In genomic region chr13:22006334-22007120, GRCm38 (mm10) we compare ENCODE assay signal across 8 mouse cellular contexts. TPM values are rescaled to one million over a fixed set of nuclear protein-coding genes. Genes with fewer than 3 reads are reported as not detected.
DNase-seq lines count a peak whose midpoint lies in the region; ATAC-seq and TF ChIP-seq lines count a peak whose summit lies in the region.
"Had no signal": no experiment of that assay in that cellular context is flagged by ENCODE, and none has a peak within 500 bp of the region (broad histone marks: within the 10 kb centered on the region; RNA-seq: fewer than 3 reads in every experiment).

No protein-coding gene starts in this region.

- H3K27ac ChIP-seq in ES-E14 (ENCODE audit: insufficient read depth, low read depth, low read length, poor library complexity, severe bottlenecking), result no peak overlapping the region
- H3K27ac ChIP-seq in bone marrow, adult 2 months (ENCODE audit: control insufficient read depth, insufficient read depth, low read depth, low read length, poor library complexity), result peak overlapping the region; percentile 68
- no peak overlapping the region for H3K27ac ChIP-seq in heart, embryonic 11.5 days (ENCODE audit: low read depth, low read length)

- DNase-seq in ES-E14 (ENCODE audit: low read depth, low spot score), result no peak
- DNase-seq in kidney, postnatal 25 days, result peak; percentile 56 to 61
- peak; percentile 63 to 69 for DNase-seq in spleen, postnatal 36 days (ENCODE audit: low spot score in 2 of 2)
- DNase-seq in gastrocnemius, postnatal 10 days, result no peak

- peak overlapping the region; percentile 69 to 74 for H3K4me3 ChIP-seq in ES-E14 (ENCODE audit: insufficient read depth in 1 of 2, low read depth in 1 of 2, low read length in 2 of 2, poor library complexity in 1 of 2, severe bottlenecking in 1 of 2)
- H3K4me3 ChIP-seq in bone marrow, adult 2 months (replicated peaks; ENCODE audit: control insufficient read depth, low read depth, low read length), result peak overlapping the region; percentile 60
- H3K4me3 ChIP-seq in heart, embryonic 11.5 days (ENCODE audit: low read depth, low read length), result peak overlapping the region; percentile 63
- H3K4me3 ChIP-seq in megakaryocyte, embryonic 14.5 days (replicated peaks), result peak overlapping the region; percentile 92

- peak; percentile 73 for ATAC-seq in heart, embryonic 11.5 days (replicated peaks; ENCODE audit: insufficient number of reproducible peaks, low FRiP score, low TSS enrichment)

- H3K27me3 ChIP-seq in heart, embryonic 11.5 days (ENCODE audit: control insufficient read depth, insufficient read depth, low read length), result peaks cover 95% of the 10 kb centered on the region
- H3K27me3 ChIP-seq in megakaryocyte, embryonic 14.5 days (replicated peaks), result peaks cover 76% of the 10 kb centered on the region

- peak overlapping the region; percentile 48 for H3K9ac ChIP-seq in ES-E14 (ENCODE audit: insufficient read depth, low read depth, low read length, poor library complexity, severe bottlenecking)
- 0 out of 2 replicates have a peak overlapping the region, but pooled peaks have one; percentile 28 for H3K9ac ChIP-seq in heart, embryonic 11.5 days (ENCODE audit: low read depth, low read length)

- WGBS in bone marrow, adult 2 months, result 1% methylated on average over 38 of the region's 38 CpGs
- WGBS in heart, embryonic 11.5 days (ENCODE audit: insufficient replicate concordance), result under 1% methylated on average over 38 of the region's 38 CpGs

- H3K4me1 ChIP-seq in ES-E14 (ENCODE audit: control insufficient read depth in 2 of 2, insufficient read depth in 2 of 2, low read length in 2 of 2, poor library complexity in 1 of 2), result no peaks in the 10 kb centered on the region
- H3K4me1 ChIP-seq in bone marrow, adult 2 months (ENCODE audit: control insufficient read depth, insufficient read depth, low read length), result peaks cover 5% of the 10 kb centered on the region; the same call in 1 of the 2 replicates
- H3K4me1 ChIP-seq in heart, embryonic 11.5 days (ENCODE audit: control insufficient read depth, insufficient read depth, low read length), result peaks cover 17% of the 10 kb centered on the region
- peaks cover 71% of the 10 kb centered on the region for H3K4me1 ChIP-seq in megakaryocyte, embryonic 14.5 days

- in situ Hi-C loops in ES-E14 (cut with MboI; ENCODE audit: low sequenced_read_pairs in 2 of 2, unreplicated experiment in 2 of 2), result loop anchor here in 1 of 2 experiments (5.0 to 25.0 kb wide), 2 partner anchors 34 to 744 kb away; no protein-coding TSS in a partner anchor

- peak; percentile 31; the same call in 1 of the 2 replicates for TF ChIP-seq POLR2A in bone marrow, adult 2 months (IDR thresholded peaks at IDR 0.05; ENCODE audit: borderline replicate concordance, control insufficient read depth, low read depth, low read length)

- 0 out of 2 replicates have a peak, but pooled peaks have one; percentile 4 for TF ChIP-seq CTCF in bone marrow, adult 2 months (IDR thresholded peaks at IDR 0.05; ENCODE audit: control insufficient read depth, insufficient read depth, low read length)

- H3K36me3 ChIP-seq in ES-E14 (ENCODE audit: control insufficient read depth, insufficient read depth, low read length, poor library complexity, severe bottlenecking), result no peaks in the 10 kb centered on the region
- no peaks in the 10 kb centered on the region for H3K36me3 ChIP-seq in heart, embryonic 11.5 days (ENCODE audit: control insufficient read depth, insufficient read depth, low read length)
- H3K36me3 ChIP-seq in megakaryocyte, embryonic 14.5 days (replicated peaks; ENCODE audit: low read length), result no peaks in the 10 kb centered on the region

- H3K4me2 ChIP-seq in heart, embryonic 11.5 days, result peak overlapping the region; percentile 98

- H3K9me3 ChIP-seq in ES-E14 (ENCODE audit: control insufficient read depth, insufficient read depth, low read depth, low read length), result no peaks in the 10 kb centered on the region
- no peaks in the 10 kb centered on the region for H3K9me3 ChIP-seq in heart, embryonic 11.5 days (replicated peaks; ENCODE audit: control insufficient read depth, low read length)
- no peaks in the 10 kb centered on the region for H3K9me3 ChIP-seq in megakaryocyte, embryonic 14.5 days

TF ChIP-seq in ES-E14, 5 proteins besides CTCF, POLR2A, EP300 and RAD21:
- TF ChIP-seq MAFK (IDR thresholded peaks at IDR 0.05; ENCODE audit: insufficient read depth, low read depth, low read length) (no peak), CHD2 (IDR thresholded peaks at IDR 0.05; ENCODE audit: low read depth, low read length) (no peak), HCFC1 (IDR thresholded peaks at IDR 0.05; ENCODE audit: borderline replicate concordance, insufficient read depth, low read length) (no peak), ZNF384 (IDR thresholded peaks at IDR 0.05; ENCODE audit: low read depth, low read length) (no peak), ZC3H11A (IDR thresholded peaks at IDR 0.05; ENCODE audit: borderline replicate concordance, low read depth, low read length) (no peak)

RNA-seq across cellular contexts. Expression of gene Prss16, which starts 3.0 kb away (rescaled TPM):
- total RNA-seq in ES-E14 (2012; rRNA removed), result 2.6 and 2.9 TPM in 2 replicates
- 3.9 and 10.0 TPM in 2 replicates for polyA plus RNA-seq in bone marrow, adult 2 months (2011; ENCODE audit: insufficient read depth, insufficient read length, low replicate concordance, missing spikeins)
- 0.24 and 0.66 TPM in 2 replicates for polyA plus RNA-seq in heart, embryonic 11.5 days (2014; fragmentation: Nextera tagmentation; extraction: Ambion mirVana)
- polyA plus RNA-seq in megakaryocyte, embryonic 14.5 days (2012; ENCODE audit: insufficient read depth, low replicate concordance), result 0.81 TPM in 1 of 2 replicates, not detected in the other
- not detected for total RNA-seq in gastrocnemius, postnatal 10 days (2021)

RNA-seq across cellular contexts. Expression of gene Pom121l2, which starts 25.5 kb away (rescaled TPM):
- 0.26 and 0.31 TPM in 2 replicates for total RNA-seq in ES-E14 (2012; rRNA removed)
- not detected in 2 replicates for polyA plus RNA-seq in bone marrow, adult 2 months (2011; ENCODE audit: insufficient read depth, insufficient read length, low replicate concordance, missing spikeins)
- polyA plus RNA-seq in heart, embryonic 11.5 days (2014; fragmentation: Nextera tagmentation; extraction: Ambion mirVana), result not detected in 2 replicates
- not detected in 2 replicates for polyA plus RNA-seq in megakaryocyte, embryonic 14.5 days (2012; ENCODE audit: insufficient read depth, low replicate concordance)
- not detected for total RNA-seq in gastrocnemius, postnatal 10 days (2021)
- total RNA-seq: layer of hippocampus, postnatal 36 days had no signal

RNA-seq across cellular contexts. Expression of gene Hist1h2ah, which starts 28.8 kb away (rescaled TPM):
- 1,543 and 2,450 TPM in 2 replicates for total RNA-seq in ES-E14 (2012; rRNA removed)
- polyA plus RNA-seq in bone marrow, adult 2 months (2011; ENCODE audit: insufficient read depth, insufficient read length, low replicate concordance, missing spikeins), result 31.8 and 40.4 TPM in 2 replicates
- polyA plus RNA-seq in heart, embryonic 11.5 days (2014; fragmentation: Nextera tagmentation; extraction: Ambion mirVana), result 10.1 TPM in 1 of 2 replicates, not detected in the other
- polyA plus RNA-seq in megakaryocyte, embryonic 14.5 days (2012; ENCODE audit: insufficient read depth, low replicate concordance), result 89.8 and 975 TPM in 2 replicates
- total RNA-seq in gastrocnemius, postnatal 10 days (2021), result 100 to 1,000 TPM; 171 to 199 TPM

RNA-seq across cellular contexts. Expression of gene Hist1h2bk, which starts 29.1 kb away (rescaled TPM):
- total RNA-seq in ES-E14 (2012; rRNA removed), result 1,340 and 1,966 TPM in 2 replicates
- 109 and 137 TPM in 2 replicates for polyA plus RNA-seq in bone marrow, adult 2 months (2011; ENCODE audit: insufficient read depth, insufficient read length, low replicate concordance, missing spikeins)
- polyA plus RNA-seq in heart, embryonic 11.5 days (2014; fragmentation: Nextera tagmentation; extraction: Ambion mirVana), result 2.2 and 3.9 TPM in 2 replicates
- 7.0 TPM in 1 of 2 replicates, not detected in the other for polyA plus RNA-seq in megakaryocyte, embryonic 14.5 days (2012; ENCODE audit: insufficient read depth, low replicate concordance)
- total RNA-seq in gastrocnemius, postnatal 10 days (2021), result 100 to 1,000 TPM; 209 to 249 TPM

RNA-seq across cellular contexts. Expression of gene Hist1h4i, which starts 34.6 kb away (rescaled TPM):
- 814 and 830 TPM in 2 replicates for total RNA-seq in ES-E14 (2012; rRNA removed)
- 144 and 216 TPM in 2 replicates for polyA plus RNA-seq in bone marrow, adult 2 months (2011; ENCODE audit: insufficient read depth, insufficient read length, low replicate concordance, missing spikeins)
- 12.1 and 15.7 TPM in 2 replicates for polyA plus RNA-seq in heart, embryonic 11.5 days (2014; fragmentation: Nextera tagmentation; extraction: Ambion mirVana)
- 304 and 570 TPM in 2 replicates for polyA plus RNA-seq in megakaryocyte, embryonic 14.5 days (2012; ENCODE audit: insufficient read depth, low replicate concordance)
- 10 to 100 TPM; 77.9 to 89.2 TPM for total RNA-seq in gastrocnemius, postnatal 10 days (2021)

Comparison
In these comparisons a context has a peak if more than half of its experiments do, and no peak if none do; other contexts are left out.
1. DNase-seq: peak in kidney, postnatal 25 days (2 of 2) and spleen, postnatal 36 days (2 of 2); none in ES-E14 (single experiment) and gastrocnemius, postnatal 10 days (single experiment).
2. Peak in every context shown above with its lines, with median percentiles within 50 percentile points of each other: H3K4me3 ChIP-seq.